Comparison of ENCODE assay signal across 14 mouse cellular contexts in the genomic region with DNA sequence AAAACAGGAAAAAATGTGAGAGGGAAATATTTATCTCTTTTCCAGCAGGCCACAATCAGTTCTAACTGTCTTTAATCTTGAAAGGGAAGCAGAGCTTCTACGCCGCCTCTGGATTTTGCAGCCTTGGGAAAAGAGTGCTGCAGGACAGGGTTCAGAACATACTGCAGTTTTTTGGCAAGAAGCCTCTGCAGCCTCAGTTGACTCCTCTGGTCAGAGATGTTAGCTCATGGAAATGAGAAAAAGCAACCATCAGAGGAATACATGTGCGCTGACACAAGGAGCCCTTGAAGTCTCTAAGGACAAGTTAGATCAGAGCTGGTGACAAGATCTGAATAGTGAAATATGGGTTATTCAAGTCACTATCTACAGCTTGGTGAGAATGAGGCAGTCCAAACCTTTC.
"Had no signal": no experiment of that assay in that cellular context is flagged by ENCODE, and none has a peak within 500 bp of the region (broad histone marks: within the 10 kb centered on the region; RNA-seq: fewer than 3 reads in every experiment).

No protein-coding gene starts in this region.

- H3K4me1 ChIP-seq: limb, embryonic 15.5 days; liver, embryonic 12.5 days; midbrain, embryonic 10.5 days; neural tube, embryonic 13.5 days; stomach, embryonic 15.5 days had no signal

- H3K4me3 ChIP-seq: left cerebral cortex, adult 2 months; limb, embryonic 15.5 days; liver, embryonic 12.5 days; midbrain, embryonic 10.5 days; neural tube, embryonic 13.5 days; stomach, embryonic 15.5 days had no signal

- H3K4me2 ChIP-seq: limb, embryonic 15.5 days; liver, embryonic 12.5 days; neural tube, embryonic 13.5 days; stomach, embryonic 15.5 days had no signal

- H3K27me3 ChIP-seq: limb, embryonic 15.5 days; liver, embryonic 12.5 days; neural tube, embryonic 13.5 days; stomach, embryonic 15.5 days had no signal

- H3K9me3 ChIP-seq: limb, embryonic 15.5 days; liver, embryonic 12.5 days; midbrain, embryonic 10.5 days; neural tube, embryonic 13.5 days; stomach, embryonic 15.5 days had no signal

- H3K36me3 ChIP-seq: limb, embryonic 15.5 days; liver, embryonic 12.5 days; midbrain, embryonic 10.5 days; neural tube, embryonic 13.5 days; stomach, embryonic 15.5 days had no signal

- ATAC-seq: intestine, postnatal 0 days; liver, embryonic 12.5 days had no signal

- H3K27ac ChIP-seq: left cerebral cortex, adult 2 months; limb, embryonic 15.5 days; liver, embryonic 12.5 days; midbrain, embryonic 10.5 days; neural tube, embryonic 13.5 days; stomach, embryonic 15.5 days had no signal

- H3K9ac ChIP-seq: limb, embryonic 15.5 days; liver, embryonic 12.5 days; neural tube, embryonic 13.5 days; stomach, embryonic 15.5 days had no signal

- DNase-seq: kidney, adult 9 months; lung, postnatal 36 days; midbrain, embryonic 14.5 days; retina, postnatal 1 day; right cerebral cortex, postnatal 4 days; thymus, adult 2 months; thymus, postnatal 25 days had no signal
